Mouse (Mus musculus): ENCODE measurements at regions not wholly inside any gene's neighbourhood (a gene's known extent, or its start where the extent isn't known, plus 50 kb on each side); places are given as distances from the start of the nearest gene placed in this dataset.

GRCm38 (mm10) chr5:112041285-112041684, 211.0 kb downstream of the Cryba4 start:
- no peak for TF ChIP-seq CTCF (IDR thresholded peaks at IDR 0.05; ENCODE audit: extremely low read depth, insufficient read length, insufficient replicate concordance, low read depth, low read length)
- TF ChIP-seq POLR2A (IDR thresholded peaks at IDR 0.05; ENCODE audit: low read depth, low read length): no peak

Data from small intestine, adult 2 months (tissue).